Mouse (Mus musculus): ENCODE data around the gene Hoxb1. TPM values are rescaled to one million over a fixed set of nuclear protein-coding genes. Genes with fewer than 3 reads are reported as not detected.

Hoxb1 gene
- total RNA-seq, 2 experiments from 2014 or later, result not detected

GRCm38 (mm10) chr11:96374810-96375209 lies 9.3 kb downstream of the Hoxb1 start:
- no peak for ATAC-seq (replicated peaks; ENCODE audit: low FRiP score, poor library complexity, severe bottlenecking)

DNA sequence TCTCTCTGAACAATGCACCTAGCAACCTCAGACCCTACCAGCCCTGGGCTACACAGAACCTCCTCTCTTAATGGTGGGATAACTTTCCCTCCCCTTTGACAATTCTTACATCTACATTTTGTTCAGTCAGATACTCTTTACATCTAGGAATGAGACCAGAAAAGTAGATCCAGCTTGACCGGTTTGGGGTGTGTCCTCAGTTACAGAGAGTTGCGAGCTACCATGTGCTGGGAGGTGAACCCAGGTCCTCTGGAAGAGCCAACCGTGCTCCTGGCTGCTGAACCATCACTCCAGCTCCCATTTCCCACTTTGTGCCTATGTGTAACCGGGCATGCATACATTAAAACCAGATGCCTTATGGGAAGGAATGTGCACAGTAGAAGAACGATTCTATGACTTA lies 17.8 kb downstream of the Hoxb1 start:
- no peak for ATAC-seq (replicated peaks; ENCODE audit: low FRiP score, poor library complexity, severe bottlenecking)

- ATAC-seq (replicated peaks; ENCODE audit: low FRiP score, poor library complexity, severe bottlenecking), result no peak
Observed at GRCm38 (mm10) chr11:96387635-96388034, 22.1 kb downstream of the Hoxb1 start.

DNA sequence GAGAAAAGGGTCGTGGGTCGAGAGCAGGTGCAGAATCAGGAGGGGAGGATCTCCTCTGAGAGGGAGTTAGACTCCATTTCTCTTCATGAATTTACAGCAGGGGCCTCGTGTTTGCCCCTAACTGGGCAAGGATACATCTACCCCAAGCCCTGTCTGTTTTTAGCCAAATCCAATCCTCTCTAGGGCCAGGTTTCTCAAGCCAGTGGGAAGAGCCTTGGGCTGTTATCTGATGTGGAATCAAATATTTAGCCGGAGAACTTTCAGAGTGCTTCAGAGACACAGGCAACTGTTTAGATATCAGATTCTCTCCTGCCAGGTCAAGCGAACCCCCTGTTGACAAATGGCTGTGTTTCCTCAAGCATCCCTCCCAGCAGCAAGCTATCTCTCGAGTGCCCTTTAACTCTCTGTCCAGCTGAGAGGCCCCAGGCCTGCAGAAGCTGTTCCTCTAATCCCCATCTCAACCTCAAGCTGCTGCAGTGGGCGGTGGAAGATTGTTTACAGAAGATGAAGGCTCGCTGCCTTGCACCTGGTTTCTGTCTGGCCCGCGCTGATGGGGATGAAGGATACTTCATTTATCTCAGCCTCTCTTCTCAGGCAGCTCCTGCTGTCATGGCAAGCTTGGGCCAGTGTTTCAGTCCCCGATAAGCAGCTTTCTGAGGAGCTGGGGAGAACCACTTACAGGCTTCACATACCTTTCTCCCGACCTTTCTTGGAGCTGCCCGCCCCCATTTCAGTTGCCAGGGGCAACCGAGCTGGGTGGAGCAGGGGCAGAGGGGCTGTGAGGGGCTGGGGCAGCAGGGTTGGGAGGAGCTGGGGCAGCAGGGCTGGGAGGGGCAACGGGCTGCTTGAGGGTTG lies 31.4 kb downstream of the Hoxb1 start:
- ATAC-seq (replicated peaks; ENCODE audit: low FRiP score, poor library complexity, severe bottlenecking), result no peak

GRCm38 (mm10) chr11:96397806-96398335 lies 32.3 kb downstream of the Hoxb1 start:
- no peak for ATAC-seq (replicated peaks; ENCODE audit: low FRiP score, poor library complexity, severe bottlenecking)

- ATAC-seq (replicated peaks; ENCODE audit: low FRiP score, poor library complexity, severe bottlenecking), result no peak
Observed at GRCm38 (mm10) chr11:96399923-96400322, 34.4 kb downstream of the Hoxb1 start.

DNA sequence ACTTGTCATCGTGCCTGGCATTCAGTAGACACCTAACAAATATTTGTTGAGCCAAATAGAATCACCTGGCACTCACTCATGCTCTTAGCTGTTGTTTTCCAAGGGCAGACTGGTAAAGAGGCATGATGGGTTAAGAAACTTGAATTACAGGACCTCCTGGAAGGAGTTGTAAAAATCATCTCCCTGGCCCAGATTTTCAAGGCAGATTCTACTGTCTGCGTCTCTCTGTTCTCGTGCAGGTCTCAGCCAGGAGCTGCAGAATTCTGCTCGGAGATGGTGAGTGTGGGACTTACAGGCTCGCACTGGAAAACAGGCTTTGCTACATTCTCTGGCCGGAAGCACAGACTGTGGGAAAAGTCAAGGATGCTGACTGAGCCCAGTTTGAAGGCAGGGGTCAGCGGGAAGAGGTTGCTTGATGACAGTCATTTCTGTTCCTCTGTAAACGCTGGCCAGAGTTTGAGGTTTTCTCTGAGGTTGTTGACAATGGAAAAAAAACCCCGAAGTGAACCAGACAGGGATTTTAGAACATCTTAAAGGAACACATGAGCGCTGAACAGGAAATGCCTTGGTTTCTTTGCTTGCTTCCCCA lies 38.6 kb downstream of the Hoxb1 start:
- ATAC-seq (replicated peaks; ENCODE audit: low FRiP score, poor library complexity, severe bottlenecking), result no peak

DNA sequence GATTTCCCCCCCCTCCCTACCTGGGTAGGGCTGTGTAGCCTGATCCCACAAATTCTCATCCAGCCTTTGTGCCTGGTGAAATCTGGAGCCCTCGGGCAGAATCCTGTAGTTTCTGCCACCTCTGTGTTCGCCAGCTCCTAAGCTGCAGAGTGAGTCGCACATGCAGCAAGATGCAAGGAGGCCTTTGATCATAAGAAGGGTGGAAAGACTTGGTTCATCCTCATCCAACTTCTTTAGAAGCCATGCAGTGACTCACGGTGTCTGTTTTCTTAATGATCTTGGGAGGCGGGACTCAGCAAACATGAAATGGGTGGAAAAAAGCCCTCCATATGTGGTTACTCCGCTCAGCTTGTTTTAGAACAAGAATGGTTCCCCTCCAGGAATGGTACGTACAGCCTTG lies 39.3 kb downstream of the Hoxb1 start:
- no peak for ATAC-seq (replicated peaks; ENCODE audit: low FRiP score, poor library complexity, severe bottlenecking)

DNA sequence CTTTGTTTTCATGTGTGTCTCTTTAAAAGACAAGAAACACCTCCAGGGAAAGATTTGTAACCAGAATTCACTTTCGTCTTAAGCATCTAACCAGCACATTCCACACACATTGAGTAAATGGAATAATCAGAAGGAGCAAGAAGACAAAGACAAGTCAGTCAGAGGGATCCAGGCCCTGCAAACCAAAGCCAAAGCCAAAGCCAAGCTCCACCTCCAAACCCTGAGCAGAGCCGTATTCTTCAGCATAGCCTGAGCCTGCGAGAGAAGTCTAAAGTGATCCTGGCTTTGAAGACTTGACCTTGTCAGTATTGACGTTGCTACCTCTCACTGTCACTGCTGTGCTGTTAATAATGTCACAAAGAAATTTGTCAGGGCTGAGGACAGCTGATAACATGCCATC lies 40.0 kb downstream of the Hoxb1 start:
- no peak for ATAC-seq (replicated peaks; ENCODE audit: low FRiP score, poor library complexity, severe bottlenecking)

DNA sequence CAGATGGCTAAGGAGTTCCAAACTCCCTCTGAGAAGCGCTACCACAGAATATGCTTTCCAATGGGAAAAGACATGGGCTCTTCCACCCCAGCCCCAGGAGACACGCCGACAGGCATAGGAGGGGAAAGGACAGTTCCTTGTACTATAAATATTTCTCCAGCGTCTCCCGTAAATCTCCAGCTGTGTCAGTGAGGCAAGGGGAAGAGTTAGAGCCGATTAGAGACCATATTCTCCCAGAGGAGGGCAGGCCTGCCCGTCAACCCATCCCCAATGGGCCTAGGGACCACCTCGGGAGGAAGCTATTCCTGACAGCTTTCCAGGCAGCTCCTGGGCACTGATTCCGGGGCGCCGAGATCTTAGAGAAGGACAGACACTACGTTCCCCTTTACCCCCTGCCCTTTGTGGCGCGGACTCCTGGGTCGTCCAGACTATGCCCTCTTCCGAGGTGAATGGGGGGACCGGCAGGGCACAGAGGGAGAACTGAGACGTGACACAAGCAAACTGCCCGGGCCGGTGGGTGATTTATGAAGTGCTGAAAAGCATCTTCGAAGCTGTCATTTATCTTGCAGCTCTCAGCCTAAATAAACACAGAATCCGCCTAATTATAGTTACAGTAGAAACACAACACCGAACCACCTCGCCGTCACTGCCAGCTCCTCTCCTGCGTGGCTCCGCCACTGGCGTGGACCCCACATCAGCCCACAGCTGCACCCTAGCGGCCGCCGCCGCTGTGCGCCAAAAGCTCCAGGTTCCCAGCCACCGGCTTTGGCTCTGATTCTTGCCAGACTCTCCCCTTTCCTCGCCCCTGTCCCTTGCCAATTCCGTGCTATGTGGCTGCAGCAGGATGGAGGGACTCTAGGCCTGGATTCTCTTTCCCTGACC lies 41.9 kb downstream of the Hoxb1 start:
- no peak for ATAC-seq (replicated peaks; ENCODE audit: low FRiP score, poor library complexity, severe bottlenecking)

DNA sequence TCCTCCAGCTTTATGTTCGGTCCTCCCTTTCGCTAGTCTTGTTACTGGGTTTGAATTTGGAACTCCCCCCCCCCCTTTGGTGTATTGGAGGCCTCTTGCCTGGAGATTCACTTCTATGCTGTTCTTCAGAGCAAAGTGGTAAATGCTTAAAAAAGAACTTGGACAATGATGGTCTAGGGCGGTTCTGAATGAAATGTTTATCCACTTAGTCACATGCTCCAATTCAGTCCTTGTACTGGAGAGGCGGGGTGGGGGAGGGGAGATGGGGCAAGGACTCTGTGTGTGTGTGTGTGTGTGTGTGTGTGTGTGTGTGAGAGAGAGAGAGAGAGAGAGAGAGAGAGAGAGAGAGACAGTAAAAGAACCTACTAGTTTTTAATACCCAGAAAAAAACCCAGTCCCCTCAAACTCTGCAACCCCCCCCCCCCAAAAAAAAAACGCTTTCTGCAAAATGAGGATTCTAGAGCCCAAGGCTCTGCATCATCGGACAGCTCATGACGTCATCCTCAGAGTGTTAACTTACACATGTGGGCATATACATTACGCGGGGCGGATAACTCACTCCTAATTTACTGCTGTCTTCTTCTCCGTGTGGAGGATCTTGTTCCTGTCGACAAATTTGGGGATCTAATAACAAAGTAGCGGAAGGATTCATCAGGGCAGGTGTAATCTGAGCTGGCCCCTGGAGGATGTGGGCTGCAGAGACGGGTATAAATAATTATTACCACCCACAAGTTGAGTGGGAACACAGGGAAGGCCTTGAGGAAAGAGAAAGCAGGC lies 42.9 kb downstream of the Hoxb1 start:
- no peak for ATAC-seq (replicated peaks; ENCODE audit: low FRiP score, poor library complexity, severe bottlenecking)

DNA sequence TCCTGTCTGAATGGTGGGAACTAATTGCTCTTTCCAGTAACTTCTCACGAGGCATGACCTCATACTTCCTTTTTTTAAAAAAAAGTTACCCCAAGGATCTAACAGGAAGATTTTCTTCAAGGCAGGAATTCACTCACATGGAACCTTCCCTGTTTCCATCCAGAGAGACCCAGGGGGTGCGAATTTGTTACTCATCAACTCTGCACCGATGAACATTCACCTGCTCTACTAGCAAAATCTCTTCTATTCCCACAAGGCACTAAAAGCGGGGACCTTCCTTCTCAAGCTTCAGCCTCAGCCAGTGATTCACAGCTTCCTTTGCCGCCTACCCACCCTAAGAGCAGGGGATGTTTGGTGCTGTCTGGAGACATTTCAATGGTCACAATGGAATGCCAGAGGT lies 45.5 kb downstream of the Hoxb1 start:
- ATAC-seq (replicated peaks; ENCODE audit: low FRiP score, poor library complexity, severe bottlenecking), result no peak

GRCm38 (mm10) chr11:96411934-96412333 lies 46.4 kb downstream of the Hoxb1 start:
- no peak for ATAC-seq (replicated peaks; ENCODE audit: low FRiP score, poor library complexity, severe bottlenecking)

- ATAC-seq (replicated peaks; ENCODE audit: low FRiP score, poor library complexity, severe bottlenecking), result no peak
Observed at GRCm38 (mm10) chr11:96412941-96413491, 47.5 kb downstream of the Hoxb1 start.

DNA sequence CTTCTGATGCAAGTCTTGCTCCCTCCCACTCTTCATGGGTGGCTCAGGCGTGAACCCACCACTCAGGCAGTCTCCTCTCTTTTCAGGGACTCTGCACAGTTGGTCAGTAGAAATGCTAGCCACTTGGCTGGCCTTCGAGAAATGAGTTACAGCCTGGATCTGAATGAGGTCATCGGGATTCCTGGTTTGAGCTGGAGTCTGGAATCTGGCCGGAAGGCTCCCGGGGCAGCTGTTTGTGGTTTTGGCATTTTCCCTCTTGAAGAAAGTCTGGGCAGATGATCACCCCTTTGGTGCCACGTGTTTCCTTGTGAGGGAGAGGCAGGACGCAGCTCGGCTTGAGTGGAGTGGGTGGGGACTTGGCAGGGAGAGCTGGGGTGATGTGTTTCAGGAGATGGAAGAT lies 48.0 kb downstream of the Hoxb1 start:
- ATAC-seq (replicated peaks; ENCODE audit: low FRiP score, poor library complexity, severe bottlenecking), result no peak

DNA sequence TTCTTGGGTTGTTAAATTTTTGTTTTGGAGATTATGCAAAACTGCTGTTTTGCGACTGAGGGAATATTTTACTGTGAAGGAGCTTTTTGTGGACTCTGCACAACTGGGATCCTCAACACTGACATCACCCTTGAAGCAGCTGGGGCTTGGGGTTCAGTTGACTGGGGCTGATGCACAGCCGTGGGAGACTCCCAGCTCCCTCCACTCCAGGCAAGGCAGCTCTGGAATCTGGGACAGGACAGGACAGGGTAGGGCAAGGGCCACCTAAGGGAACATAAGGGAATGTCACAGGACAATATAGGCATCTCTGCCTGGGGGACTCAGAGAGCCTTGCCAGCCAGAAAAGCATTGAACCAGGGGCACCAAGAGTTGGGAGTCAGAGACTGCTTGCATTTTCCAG lies 48.5 kb downstream of the Hoxb1 start:
- no peak for ATAC-seq (replicated peaks; ENCODE audit: low FRiP score, poor library complexity, severe bottlenecking)

Data from erythroblast, adult 5-6 weeks (primary cell).